Mouse (Mus musculus) left cerebral cortex, postnatal 10 days (tissue): ENCODE measurements around the gene Dach1. TPM values are rescaled to one million over a fixed set of nuclear protein-coding genes. Genes with fewer than 3 reads are reported as not detected.

ENCODE experiments used
- DNase-seq, 2 experiments: peaks; one replicate each; pipeline ENCODE4 v3.0.0; 2021 to 2022; ENCODE audit warnings: low spot score in 2 of 2, mixed read lengths in 1 of 2; ENCODE audit errors: extremely low spot score in 1 of 2
- intact Hi-C: fragments of 180-260 bp; cut with DNase I; formaldehyde crosslinking; loops from one replicate; pipeline ENCODE4 v1.15.1; 2025
- total RNA-seq, 2 experiments: library from RNA; stranded (reverse); gene quantifications; 2 replicates each; pipeline ENCODE4 v1.2.3; 2021

Gene Dach1
- total RNA-seq, 2 experiments from 2014 or later: 5.7 to 8.3 TPM

GRCm38 (mm10) chr14:98064190-98064589 is 105.4 kb downstream of the Dach1 start:
- no peak for DNase-seq
- intact Hi-C loops: no loop called here

- DNase-seq: no peak
- intact Hi-C loops: no loop called here
Observed at GRCm38 (mm10) chr14:98049329-98049728, 120.2 kb downstream of the Dach1 start.

GRCm38 (mm10) chr14:98048403-98048802 is 121.2 kb downstream of the Dach1 start:
- intact Hi-C loops: no loop called here
- no peak for DNase-seq

- intact Hi-C loops: no loop called here
- no peak for DNase-seq
Observed at GRCm38 (mm10) chr14:98047670-98048069, 121.9 kb downstream of the Dach1 start.

GRCm38 (mm10) chr14:98046960-98047359 is 122.6 kb downstream of the Dach1 start:
- intact Hi-C loops: no loop called here
- DNase-seq: no peak

GRCm38 (mm10) chr14:98038524-98038923 is 131.0 kb downstream of the Dach1 start:
- no peak for DNase-seq
- intact Hi-C loops: no loop called here

GRCm38 (mm10) chr14:98037175-98037574 is 132.4 kb downstream of the Dach1 start:
- DNase-seq: no peak
- intact Hi-C loops: no loop called here

- no peak for DNase-seq
- intact Hi-C loops: no loop called here
Observed at GRCm38 (mm10) chr14:98035261-98035660, 134.3 kb downstream of the Dach1 start.

- intact Hi-C loops: no loop called here
- no peak for DNase-seq
Observed at GRCm38 (mm10) chr14:98023540-98023939, 146.0 kb downstream of the Dach1 start.

GRCm38 (mm10) chr14:98014053-98014452 is 155.5 kb downstream of the Dach1 start:
- DNase-seq: no peak
- intact Hi-C loops: no loop called here

- DNase-seq: no peak
- intact Hi-C loops: no loop called here
Observed at GRCm38 (mm10) chr14:98008501-98008900, 161.1 kb downstream of the Dach1 start.

- no peak for DNase-seq
- intact Hi-C loops: no loop called here
Observed at GRCm38 (mm10) chr14:98002021-98002680, 167.4 kb downstream of the Dach1 start.

GRCm38 (mm10) chr14:97998584-97998983 is 171.0 kb downstream of the Dach1 start:
- intact Hi-C loops: no loop called here
- no peak for DNase-seq

- intact Hi-C loops: no loop called here
- no peak for DNase-seq
Observed at GRCm38 (mm10) chr14:97983251-97983650, 186.3 kb downstream of the Dach1 start.

GRCm38 (mm10) chr14:97982676-97983075 is 186.9 kb downstream of the Dach1 start:
- intact Hi-C loops: no loop called here
- no peak for DNase-seq

GRCm38 (mm10) chr14:97980879-97981278 is 188.7 kb downstream of the Dach1 start:
- no peak for DNase-seq
- intact Hi-C loops: no loop called here

- no peak for DNase-seq
- intact Hi-C loops: no loop called here
Observed at GRCm38 (mm10) chr14:97976091-97976490, 193.5 kb downstream of the Dach1 start.

GRCm38 (mm10) chr14:97975447-97975846 is 194.1 kb downstream of the Dach1 start:
- intact Hi-C loops: no loop called here
- DNase-seq: no peak

- DNase-seq: no peak
- intact Hi-C loops: no loop called here
Observed at GRCm38 (mm10) chr14:97964543-97965069, 205.0 kb downstream of the Dach1 start.

- no peak for DNase-seq
- intact Hi-C loops: no loop called here
Observed at GRCm38 (mm10) chr14:97963624-97964023, 205.9 kb downstream of the Dach1 start.

GRCm38 (mm10) chr14:97956356-97956755 is 213.2 kb downstream of the Dach1 start:
- no peak for DNase-seq
- intact Hi-C loops: no loop called here
